Mouse (Mus musculus) G1E (cell line): Measurements from ENCODE around the gene B4galt5. TPM values are rescaled to one million over a fixed set of nuclear protein-coding genes. Genes with fewer than 3 reads are reported as not detected.

ENCODE experiments used
- ATAC-seq: 2 replicates; pipeline ENCODE4 v1.8.0; 2016; ENCODE audit warnings: mild to moderate bottlenecking; ENCODE audit not compliant: insufficient number of reproducible peaks, poor library complexity, low FRiP score, severe bottlenecking; ENCODE audit errors: extremely low read depth
- DNase-seq: peaks from one replicate; pipeline ENCODE4 v3.0.0; 2012; ENCODE audit warnings: low spot score
- H3K27me3 ChIP-seq: 2 replicates; pipeline ENCODE4 v1.6.1; 2012; ENCODE audit warnings: mild to moderate bottlenecking, low read length, inconsistent platforms; ENCODE audit not compliant: insufficient read depth
- H3K36me3 ChIP-seq: replicated peaks from 2 replicates; pipeline ENCODE3; 2012; ENCODE audit warnings: mild to moderate bottlenecking, inconsistent platforms
- H3K4me1 ChIP-seq: 2 replicates; pipeline ENCODE4 v1.6.1; 2012; ENCODE audit warnings: low read depth, low read length, inconsistent platforms, mixed read lengths; ENCODE audit not compliant: insufficient read depth
- H3K4me3 ChIP-seq: 2 replicates; pipeline ENCODE4 v1.5.1; 2012; ENCODE audit warnings: low read depth, mild to moderate bottlenecking, inconsistent platforms, low read length, moderate library complexity, mixed read lengths
- H3K9me3 ChIP-seq: replicated peaks from 2 replicates; pipeline ENCODE4 v1.6.1; 2012; ENCODE audit warnings: inconsistent platforms
- CTCF ChIP-seq: IDR thresholded peaks from 2 replicates; pipeline ENCODE4 v1.5.1; 2012; ENCODE audit warnings: low read depth, low read length, inconsistent platforms, mixed read lengths
- GATA1 ChIP-seq: IDR thresholded peaks from 2 replicates; pipeline ENCODE4 v1.6.1; 2012; ENCODE audit warnings: borderline replicate concordance, low read length, inconsistent platforms, mixed read lengths
- GATA2 ChIP-seq: IDR thresholded peaks from 2 replicates; pipeline ENCODE4 v1.6.1; 2012; ENCODE audit warnings: low read depth, low read length, inconsistent platforms, borderline replicate concordance
- POLR2AphosphoS5 ChIP-seq: IDR thresholded peaks from 2 replicates; pipeline ENCODE4 v1.6.1; 2012; ENCODE audit warnings: low read depth, low read length, inconsistent platforms; ENCODE audit not compliant: insufficient replicate concordance
- TAL1 ChIP-seq: conservative IDR thresholded peaks from 2 replicates; pipeline ENCODE4 v1.6.1; 2012; ENCODE audit warnings: low read depth, low read length, inconsistent platforms, mixed read lengths
- polyA plus RNA-seq: library from polyadenylated mRNA; stranded (reverse); fragments of >175 nt; gene quantifications from 2 replicates; pipeline ENCODE4 v1.2.3, GENCODE M21; 2012
- total RNA-seq, 2 experiments: library from RNA; stranded (forward) in 1 of 2; stranded (reverse) in 1 of 2; fragments of 200-1000 nt in 1 of 2; fragments of >200 nt in 1 of 2; fragmentation: Nextera tagmentation in 1 of 2; gene quantifications; 2 replicates each; pipeline ENCODE4 v1.2.3; 2014 to 2017

Gene B4galt5
- total and polyA plus RNA-seq, 3 experiments = 0.23 to 0.61 (median 0.44) TPM

- DNase-seq (no peak), ATAC-seq (no peak)
- Histone ChIP-seq H3K36me3 (no peaks in the 10 kb centered on the region), H3K9me3 (no peaks in the 10 kb centered on the region), H3K4me3 (no peak overlapping the region), H3K4me1 (no peaks in the 10 kb centered on the region), H3K27me3 (peaks cover 2% of the 10 kb centered on the region; the same call in 1 of the 2 replicates)
- no peak for TF ChIP-seq TAL1
- no peak for TF ChIP-seq POLR2AphosphoS5
- no peak for TF ChIP-seq CTCF
- TF ChIP-seq GATA2 = no peak
- no peak for TF ChIP-seq GATA1
Measured at GRCm38 (mm10) chr2:167293289-167294085, 55.5 kb downstream of the B4galt5 start.

DNA sequence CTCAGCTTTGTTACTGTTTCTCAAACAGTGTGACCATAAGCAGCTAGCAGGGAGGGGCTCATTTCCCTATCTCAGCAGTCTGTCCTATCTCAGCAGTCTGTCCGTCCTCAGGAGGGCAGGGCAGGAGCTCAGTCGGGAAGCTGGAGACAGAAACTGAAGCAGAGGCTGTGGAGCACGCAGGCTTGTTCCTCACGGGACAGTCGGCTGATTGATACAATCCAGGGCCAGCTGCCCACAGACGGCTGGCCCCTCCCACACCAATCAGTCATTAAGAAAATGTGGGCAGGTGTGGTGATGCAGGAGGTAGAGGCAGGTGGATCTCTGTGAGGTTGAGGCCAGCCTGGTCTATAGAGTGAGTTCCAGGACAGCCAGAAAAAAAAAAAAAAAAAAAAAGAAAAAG lies 56.1 kb downstream of the B4galt5 start:
- DNase-seq (no peak), ATAC-seq (no peak)
- Histone ChIP-seq H3K4me3 (no peak overlapping the region), H3K36me3 (no peaks in the 10 kb centered on the region), H3K9me3 (no peaks in the 10 kb centered on the region), H3K4me1 (no peaks in the 10 kb centered on the region), H3K27me3 (peaks cover 2% of the 10 kb centered on the region; the same call in 1 of the 2 replicates)
- no peak for TF ChIP-seq CTCF
- TF ChIP-seq POLR2AphosphoS5 = no peak
- TF ChIP-seq GATA1 = no peak
- TF ChIP-seq TAL1 = no peak
- no peak for TF ChIP-seq GATA2

GRCm38 (mm10) chr2:167292151-167292591 lies 56.8 kb downstream of the B4galt5 start:
- DNase-seq = no peak
- TF ChIP-seq GATA1 = no peak
- TF ChIP-seq GATA2 = no peak
- TF ChIP-seq POLR2AphosphoS5 = no peak
- TF ChIP-seq TAL1 = no peak
- no peak for TF ChIP-seq CTCF
- Histone ChIP-seq H3K4me3 (no peak overlapping the region), H3K27me3 (peaks cover 2% of the 10 kb centered on the region; the same call in 1 of the 2 replicates), H3K9me3 (no peaks in the 10 kb centered on the region), H3K36me3 (no peaks in the 10 kb centered on the region), H3K4me1 (no peaks in the 10 kb centered on the region)
- ATAC-seq = no peak

DNA sequence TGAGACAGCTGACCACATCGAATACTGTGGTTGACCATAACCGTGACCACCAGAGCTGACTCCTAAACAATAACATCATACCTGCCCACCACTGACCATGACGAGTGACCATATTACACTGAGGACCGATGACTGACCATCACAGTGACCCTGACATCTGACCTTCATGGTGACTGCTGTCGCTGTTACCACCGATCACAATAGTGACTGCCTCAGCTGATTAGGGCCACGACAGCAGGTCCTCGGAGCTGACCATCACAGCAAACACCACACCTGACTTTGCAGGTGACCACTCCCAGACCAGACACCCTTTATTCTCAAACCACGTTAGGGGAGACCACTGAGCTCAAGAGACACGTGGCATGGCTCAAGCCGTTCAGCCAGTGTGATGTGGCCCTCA lies 57.3 kb downstream of the B4galt5 start:
- TF ChIP-seq POLR2AphosphoS5 = no peak
- no peak for TF ChIP-seq GATA1
- no peak for TF ChIP-seq GATA2
- TF ChIP-seq TAL1 = no peak
- no peak for TF ChIP-seq CTCF
- Histone ChIP-seq H3K27me3 (peaks cover 2% of the 10 kb centered on the region; the same call in 1 of the 2 replicates), H3K4me3 (no peak overlapping the region), H3K9me3 (no peaks in the 10 kb centered on the region), H3K4me1 (no peaks in the 10 kb centered on the region), H3K36me3 (no peaks in the 10 kb centered on the region)
- DNase-seq (no peak), ATAC-seq (no peak)

GRCm38 (mm10) chr2:167281461-167281860 lies 67.5 kb downstream of the B4galt5 start:
- no peaks in the 10 kb centered on the region for H3K9me3 ChIP-seq
- no peak for TF ChIP-seq GATA1
- TF ChIP-seq TAL1 = no peak
- no peak for TF ChIP-seq CTCF
- TF ChIP-seq POLR2AphosphoS5 = no peak
- no peak for TF ChIP-seq GATA2
- ATAC-seq = no peak
- no peak overlapping the region for H3K4me3 ChIP-seq
- 0 out of 2 replicates have a peak, but pooled peaks cover 3% of the 10 kb centered on the region for H3K4me1 ChIP-seq
- DNase-seq = no peak
- H3K36me3 ChIP-seq = no peaks in the 10 kb centered on the region
- H3K27me3 ChIP-seq = peaks cover 3% of the 10 kb centered on the region

DNA sequence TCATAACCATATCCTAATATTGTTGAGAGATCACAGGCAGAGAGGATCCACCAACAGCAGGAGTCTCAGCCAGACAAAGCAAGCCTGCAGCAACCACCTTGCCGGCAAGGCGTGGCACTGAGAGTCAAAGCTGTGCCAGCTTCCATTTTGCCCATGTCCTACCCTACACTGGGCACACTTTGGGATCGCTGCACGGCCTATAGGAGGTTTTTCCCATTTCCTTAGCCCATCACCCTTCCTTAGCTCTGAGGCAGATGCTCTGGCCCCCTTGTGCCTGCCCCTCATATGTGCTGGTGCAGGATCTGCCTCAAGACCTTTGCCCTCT lies 68.0 kb downstream of the B4galt5 start:
- Histone ChIP-seq H3K4me3 (no peak overlapping the region), H3K27me3 (peaks cover 3% of the 10 kb centered on the region), H3K9me3 (no peaks in the 10 kb centered on the region), H3K36me3 (no peaks in the 10 kb centered on the region), H3K4me1 (0 out of 2 replicates have a peak, but pooled peaks cover 3% of the 10 kb centered on the region)
- TF ChIP-seq GATA1 = no peak
- TF ChIP-seq GATA2 = no peak
- no peak for TF ChIP-seq CTCF
- no peak for TF ChIP-seq TAL1
- no peak for TF ChIP-seq POLR2AphosphoS5
- no peak for DNase-seq
- ATAC-seq = no peak
